Mouse (Mus musculus) liver, adult 2 months (tissue): ENCODE data around the gene 1700015G11Rik. TPM values are rescaled to one million over a fixed set of nuclear protein-coding genes. Genes with fewer than 3 reads are reported as not detected.

Source experiments
- DNase-seq: peaks from one replicate; pipeline ENCODE4 v3.0.0-alpha.2; 2011; ENCODE audit warnings: low read depth, low spot score; ENCODE audit errors: extremely low read depth
- H3K27ac ChIP-seq: fragments of 200-500 bp; replicated peaks from 2 replicates; pipeline ENCODE4 v1.5.1; 2012; ENCODE audit warnings: low read depth, mild to moderate bottlenecking, control low read depth, inconsistent platforms, low read length; ENCODE audit not compliant: insufficient read depth
- H3K27me3 ChIP-seq: fragments of 200-500 bp; 2 replicates; pipeline ENCODE4 v1.6.1; 2012; ENCODE audit warnings: mild to moderate bottlenecking, moderate library complexity, low read length, inconsistent platforms; ENCODE audit not compliant: control insufficient read depth, insufficient read depth
- H3K36me3 ChIP-seq: fragments of 200-500 bp; 2 replicates; pipeline ENCODE4 v1.6.1; 2012; ENCODE audit warnings: low read length, inconsistent platforms; ENCODE audit not compliant: control insufficient read depth, insufficient read depth
- H3K4me1 ChIP-seq: fragments of 200-500 bp; 2 replicates; pipeline ENCODE4 v1.6.1; 2011; ENCODE audit warnings: low read length; ENCODE audit not compliant: control insufficient read depth, insufficient read depth
- H3K4me3 ChIP-seq: fragments of 200-500 bp; 2 replicates; pipeline ENCODE4 v1.5.1; 2011; ENCODE audit warnings: low read depth, mild to moderate bottlenecking, control low read depth, low read length, moderate library complexity; ENCODE audit not compliant: insufficient read depth
- H3K79me2 ChIP-seq: fragments of 200-500 bp; 2 replicates; pipeline ENCODE4 v1.6.1; 2012; ENCODE audit warnings: inconsistent platforms, mild to moderate bottlenecking, low read length, moderate library complexity; ENCODE audit not compliant: control insufficient read depth, insufficient read depth
- H3K9ac ChIP-seq: fragments of 200-500 bp; 2 replicates; pipeline ENCODE4 v1.6.1; 2012; ENCODE audit warnings: low read depth, mild to moderate bottlenecking, control low read depth, inconsistent platforms, low read length
- CTCF ChIP-seq: fragments of 200-500 bp; IDR thresholded peaks from 2 replicates; pipeline ENCODE4 v1.5.1; 2011; ENCODE audit warnings: low read depth, low read length, control low read depth
- POLR2A ChIP-seq: fragments of 200-500 bp; IDR thresholded peaks from 2 replicates; pipeline ENCODE4 v1.6.1; 2011; ENCODE audit warnings: low read length, control low read depth; ENCODE audit not compliant: insufficient read depth; ENCODE audit errors: extremely low read depth
- WGBS: fragments of 180-500 bp; shearing (Covaris S2); methylation state at CpG from one replicate; pipeline ENCODE4 v1.1.7; 2018; 5-methylcytosine and 5-hydroxymethylcytosine counted together
- polyA plus RNA-seq: library from polyadenylated mRNA; depleted of rRNA; stranded (reverse); fragments of >200 nt; gene quantifications from 2 replicates; pipeline ENCODE4 v1.2.3, GENCODE M21; 2012; rRNA removed
- total RNA-seq: library from RNA; depleted of rRNA; stranded (reverse); fragments of >200 nt; gene quantifications from 2 replicates; pipeline ENCODE4 v1.2.3, GENCODE M21; 2014; rRNA removed

1700015G11Rik gene
- total and polyA plus RNA-seq, 2 experiments: not detected

DNA sequence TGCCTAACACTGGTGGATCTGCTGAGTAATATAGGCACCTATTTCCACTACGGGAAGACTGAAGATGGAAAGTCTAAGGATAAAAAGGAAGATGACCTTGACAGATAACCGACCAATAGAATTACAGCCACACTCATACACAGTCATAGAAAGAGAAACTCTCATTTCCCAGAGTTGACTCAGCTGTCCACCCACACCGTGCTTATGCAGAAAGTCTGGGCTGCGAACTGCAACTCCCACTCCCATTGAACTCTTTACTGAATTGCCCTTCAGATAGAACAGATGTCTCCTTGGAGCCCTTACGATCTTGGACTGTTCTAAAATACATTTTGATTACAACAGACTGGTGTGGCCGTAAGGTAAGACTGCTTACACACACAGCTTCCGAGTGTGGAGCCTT, 50.8 kb downstream of the 1700015G11Rik start:
- H3K79me2 ChIP-seq: no peaks in the 10 kb centered on the region
- no peak for DNase-seq
- 89% methylated on average over 7 of the region's 7 CpGs for WGBS

DNA sequence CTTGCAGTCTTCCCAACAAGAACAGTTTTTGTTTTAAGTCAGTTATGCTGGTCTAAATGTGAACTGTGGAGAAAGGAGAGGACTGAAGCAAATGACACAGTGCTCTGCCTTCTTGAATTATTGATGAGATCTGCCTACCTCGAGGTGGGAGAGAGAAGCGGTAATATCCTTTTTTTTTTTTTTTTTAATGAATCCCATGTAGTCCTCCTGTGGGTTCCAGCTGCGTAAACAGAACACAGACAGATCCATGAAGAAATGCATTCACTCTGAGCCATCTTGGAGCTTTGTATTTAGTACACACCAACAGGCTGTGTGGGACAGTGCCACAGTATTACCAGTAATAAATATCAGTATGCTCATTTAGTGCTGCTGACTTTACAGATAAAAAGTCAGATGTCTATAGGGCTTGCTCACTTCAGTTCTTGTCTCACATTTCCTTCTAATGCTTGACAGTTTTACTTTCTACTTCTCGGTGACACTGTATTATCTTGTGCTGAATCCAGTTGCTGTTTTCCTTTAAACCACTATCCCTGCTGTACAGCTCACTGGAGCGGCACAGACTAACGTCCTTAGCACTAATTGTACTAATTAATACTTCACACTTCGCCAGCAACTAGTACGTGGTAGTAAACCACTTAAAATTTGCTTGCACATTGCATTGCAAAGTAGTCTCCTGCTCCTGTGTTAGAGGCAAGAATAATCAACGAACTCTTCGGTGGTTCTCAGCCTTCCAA, 53.1 kb downstream of the 1700015G11Rik start:
- no peak overlapping the region for H3K4me3 ChIP-seq
- 88% methylated on average over 10 of the region's 10 CpGs for WGBS
- H3K4me1 ChIP-seq: no peaks in the 10 kb centered on the region
- H3K79me2 ChIP-seq: no peaks in the 10 kb centered on the region
- no peak for TF ChIP-seq POLR2A
- no peak for TF ChIP-seq CTCF
- H3K27ac ChIP-seq: no peak overlapping the region
- peaks cover 7% of the 10 kb centered on the region for H3K36me3 ChIP-seq
- no peaks in the 10 kb centered on the region for H3K27me3 ChIP-seq
- no peak overlapping the region for H3K9ac ChIP-seq
- DNase-seq: no peak

More for the DNA sequence above, 50.8 kb downstream of the 1700015G11Rik start:
- Histone ChIP-seq H3K4me3 (no peak overlapping the region), H3K4me1 (no peaks in the 10 kb centered on the region), H3K9ac (no peak overlapping the region), H3K36me3 (peaks cover 7% of the 10 kb centered on the region), H3K27ac (no peak overlapping the region), H3K27me3 (no peaks in the 10 kb centered on the region)
- TF ChIP-seq POLR2A (no peak), CTCF (no peak)

Other genes starting within 250 kb of the 1700015G11Rik start
- 43.6 and 99.9 TPM in 2 replicates for gene Gas2, start 153.7 kb downstream of the 1700015G11Rik start, total RNA-seq
- gene Gas2, start 153.7 kb downstream of the 1700015G11Rik start, polyA plus RNA-seq: 15.7 and 23.0 TPM in 2 replicates
- 4.9 and 6.1 TPM in 2 replicates for gene Fancf, start 153.5 kb downstream of the 1700015G11Rik start, total RNA-seq
- gene Fancf, start 153.5 kb downstream of the 1700015G11Rik start, polyA plus RNA-seq: 6.0 and 6.4 TPM in 2 replicates
- 12.7 and 15.9 TPM in 2 replicates for gene Svip, start 9.7 kb downstream of the 1700015G11Rik start, total RNA-seq
- 4.4 and 5.6 TPM in 2 replicates for gene Svip, start 9.7 kb downstream of the 1700015G11Rik start, polyA plus RNA-seq